Mouse (Mus musculus) small intestine, adult 2 months (tissue): ENCODE data around the gene Prkg1.

Experiments used
- CTCF ChIP-seq: fragments of 200-500 bp; IDR thresholded peaks from 2 replicates; pipeline ENCODE4 v1.5.1; 2012; ENCODE audit warnings: low read depth, mild to moderate bottlenecking, control low read depth, inconsistent platforms, low read length, moderate library complexity, mixed read lengths; ENCODE audit not compliant: insufficient replicate concordance, insufficient read length; ENCODE audit errors: extremely low read depth
- POLR2A ChIP-seq: fragments of 200-500 bp; IDR thresholded peaks from 2 replicates; pipeline ENCODE4 v1.6.1; 2012; ENCODE audit warnings: low read depth, mild to moderate bottlenecking, control low read depth, inconsistent platforms, low read length, moderate library complexity

DNA sequence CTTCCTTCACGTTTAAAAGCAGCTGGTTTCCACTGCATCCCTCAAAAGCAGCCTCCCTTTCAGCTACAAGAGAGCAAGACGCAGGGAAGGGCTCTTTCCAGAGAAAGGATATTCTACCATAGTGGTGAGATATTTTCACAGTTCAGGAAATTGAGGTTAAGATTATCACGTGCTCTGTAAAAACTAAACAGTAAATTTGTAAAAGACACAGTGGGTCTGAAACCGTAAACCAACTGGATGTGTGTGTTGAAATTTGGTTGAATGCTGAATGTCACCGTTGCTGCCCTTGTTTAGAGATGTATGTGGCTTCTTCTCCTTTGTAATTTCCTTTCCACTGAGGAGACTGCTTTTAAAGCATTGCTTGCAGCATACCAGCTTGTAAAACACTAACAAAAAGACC is 565.2 kb downstream of the Prkg1 start:
- TF ChIP-seq CTCF (no peak), POLR2A (no peak)
